Mouse (Mus musculus): ENCODE results near the gene Slc36a2.
A peak's percentile ranks its signal among the peaks of the same experiment; 100 is the strongest.

Gene Slc36a2

GRCm38 (mm10) chr11:55184733-55185291 lies at the start of gene Slc36a2:
Gene Slc36a2 (minus strand): TSS chr11:55185077.
- peak; percentile 77 to 80 for DNase-seq

GRCm38 (mm10) chr11:55234288-55234687 lies 49.4 kb upstream of the Slc36a2 start:
- peak; percentile 74 to 75 for DNase-seq

- no peak for DNase-seq
Measured at GRCm38 (mm10) chr11:55231034-55231433, 46.2 kb upstream of the Slc36a2 start.

GRCm38 (mm10) chr11:55221306-55221705 lies 36.4 kb upstream of the Slc36a2 start:
- no peak for DNase-seq

- DNase-seq, result no peak
Measured at GRCm38 (mm10) chr11:55218473-55218872, 33.6 kb upstream of the Slc36a2 start.

GRCm38 (mm10) chr11:55217880-55218279 lies 33.0 kb upstream of the Slc36a2 start:
- DNase-seq, result no peak

- DNase-seq, result no peak
Measured at GRCm38 (mm10) chr11:55217418-55217817, 32.5 kb upstream of the Slc36a2 start.

GRCm38 (mm10) chr11:55216830-55217229 lies 32.0 kb upstream of the Slc36a2 start:
- DNase-seq, result no peak

- DNase-seq, result no peak
Measured at GRCm38 (mm10) chr11:55216061-55216460, 31.2 kb upstream of the Slc36a2 start.

GRCm38 (mm10) chr11:55214978-55215377 lies 30.1 kb upstream of the Slc36a2 start:
- no peak for DNase-seq

GRCm38 (mm10) chr11:55214161-55214560 lies 29.3 kb upstream of the Slc36a2 start:
- DNase-seq, result no peak

- DNase-seq, result no peak
Measured at GRCm38 (mm10) chr11:55213518-55213917, 28.6 kb upstream of the Slc36a2 start.

GRCm38 (mm10) chr11:55209626-55210353 lies 24.9 kb upstream of the Slc36a2 start:
- no peak for DNase-seq

GRCm38 (mm10) chr11:55209032-55209431 lies 24.2 kb upstream of the Slc36a2 start:
- DNase-seq, result no peak

GRCm38 (mm10) chr11:55208001-55208690 lies 23.3 kb upstream of the Slc36a2 start:
- no peak for DNase-seq

GRCm38 (mm10) chr11:55204602-55205001 lies 19.7 kb upstream of the Slc36a2 start:
- peak; percentile 47 to 53 for DNase-seq

- DNase-seq, result peak; percentile 94 to 97
Measured at GRCm38 (mm10) chr11:55204159-55204596, 19.3 kb upstream of the Slc36a2 start, which contains the start of gene Slc36a1. Gene Slc36a1 (plus strand): TSS chr11:55204350.

GRCm38 (mm10) chr11:55197740-55198510 lies 13.0 kb upstream of the Slc36a2 start:
- no peak for DNase-seq

GRCm38 (mm10) chr11:55197086-55197485 lies 12.2 kb upstream of the Slc36a2 start:
- no peak for DNase-seq

GRCm38 (mm10) chr11:55190216-55190615 lies 5.3 kb upstream of the Slc36a2 start:
- DNase-seq, result no peak

GRCm38 (mm10) chr11:55187777-55188176 lies 2.9 kb upstream of the Slc36a2 start:
- no peak for DNase-seq

- no peak for DNase-seq
Measured at GRCm38 (mm10) chr11:55187292-55187691, 2.4 kb upstream of the Slc36a2 start.

GRCm38 (mm10) chr11:55184246-55184645 lies 631 bp downstream of the Slc36a2 start:
- no peak for DNase-seq
